In genomic region chr5:91307907-91308306, GRCm38 (mm10) we compare ENCODE assay signal across 9 mouse cellular contexts.
DNase-seq lines count a peak whose midpoint lies in the region; ATAC-seq and TF ChIP-seq lines count a peak whose summit lies in the region.
"Had no signal": no experiment of that assay in that cellular context is flagged by ENCODE, and none has a peak within 500 bp of the region (broad histone marks: within the 10 kb centered on the region; RNA-seq: fewer than 3 reads in every experiment).

No protein-coding gene starts in this region.

- TF ChIP-seq POLR2A in heart, adult 2 months (IDR thresholded peaks at IDR 0.05; ENCODE audit: insufficient read depth, low read depth, low read length): no peak

- TF ChIP-seq EP300 in heart, adult 2 months (IDR thresholded peaks at IDR 0.05; ENCODE audit: insufficient read depth, low read depth, low read length): no peak

- ATAC-seq in G1E (ENCODE audit: extremely low read depth, insufficient number of reproducible peaks, low FRiP score, poor library complexity, severe bottlenecking): peak; percentile 15; the same call in 1 of the 2 replicates

- H3K79me2 ChIP-seq in heart, adult 2 months (replicated peaks; ENCODE audit: control insufficient read depth, insufficient read depth, low read length): no peaks in the 10 kb centered on the region

- TF ChIP-seq CTCF in heart, adult 2 months (IDR thresholded peaks at IDR 0.05): peak; percentile 90
- no peak for TF ChIP-seq CTCF in G1E (IDR thresholded peaks at IDR 0.05; ENCODE audit: low read depth, low read length)
- peak; percentile 95 for TF ChIP-seq CTCF in layer of hippocampus, adult 2 months (conservative IDR thresholded peaks at IDR 0.05)

- H3K4me3 ChIP-seq in heart, adult 2 months: no peak overlapping the region
- no peak overlapping the region for H3K4me3 ChIP-seq in heart, embryonic 10.5 days
- no peak overlapping the region for H3K4me3 ChIP-seq in G1E (ENCODE audit: low read depth, low read length)
- peak overlapping the region; percentile 40 for H3K4me3 ChIP-seq in layer of hippocampus, adult 2 months
- H3K4me3 ChIP-seq: limb, embryonic 12.5 days had no signal

- H3K4me1 ChIP-seq in heart, adult 2 months (ENCODE audit: control insufficient read depth, insufficient read depth, low read length): no peaks in the 10 kb centered on the region
- peaks cover 3% of the 10 kb centered on the region; the same call in 1 of the 2 replicates for H3K4me1 ChIP-seq in heart, embryonic 10.5 days
- no peaks in the 10 kb centered on the region for H3K4me1 ChIP-seq in G1E (ENCODE audit: insufficient read depth, low read depth, low read length)
- H3K4me1 ChIP-seq: limb, embryonic 12.5 days had no signal

- H3K9me3 ChIP-seq in heart, embryonic 10.5 days: no peaks in the 10 kb centered on the region
- no peaks in the 10 kb centered on the region for H3K9me3 ChIP-seq in G1E (replicated peaks)
- H3K9me3 ChIP-seq: limb, embryonic 12.5 days had no signal

- no peaks in the 10 kb centered on the region for H3K36me3 ChIP-seq in heart, adult 2 months (ENCODE audit: control insufficient read depth, insufficient read depth, low read length)
- H3K36me3 ChIP-seq in heart, embryonic 10.5 days: no peaks in the 10 kb centered on the region
- H3K36me3 ChIP-seq in G1E (replicated peaks): no peaks in the 10 kb centered on the region
- H3K36me3 ChIP-seq: limb, embryonic 12.5 days had no signal

- H3K9ac ChIP-seq in heart, adult 2 months (ENCODE audit: low read depth, low read length): no peak overlapping the region
- H3K9ac ChIP-seq: limb, embryonic 12.5 days had no signal

- WGBS in heart, adult 2 months: 2% methylated on average over 1 of the region's 1 CpGs
- WGBS in heart, embryonic 10.5 days: 20% methylated on average over 1 of the region's 1 CpGs

- H3K27ac ChIP-seq in heart, adult 2 months: no peak overlapping the region
- no peak overlapping the region for H3K27ac ChIP-seq in heart, embryonic 10.5 days
- peak overlapping the region; percentile 28; the same call in 1 of the 2 replicates for H3K27ac ChIP-seq in layer of hippocampus, adult 2 months
- H3K27ac ChIP-seq: limb, embryonic 12.5 days had no signal

- intact Hi-C loops in heart, adult 2 months (cut with DNase I): loop anchor here (1.0 to 5.0 kb wide), 4 partner anchors 221 to 646 kb away; no protein-coding TSS in a partner anchor
- intact Hi-C loops in heart, postnatal 36 days (cut with DNase I): loop anchor here (1.0 to 5.0 kb wide), 5 partner anchors 221 to 646 kb away; no protein-coding TSS in a partner anchor

- H3K27me3 ChIP-seq in heart, adult 2 months (ENCODE audit: control insufficient read depth, insufficient read depth, low read length): no peaks in the 10 kb centered on the region
- no peaks in the 10 kb centered on the region for H3K27me3 ChIP-seq in heart, embryonic 10.5 days (ENCODE audit: insufficient read depth, poor library complexity, severe bottlenecking)
- H3K27me3 ChIP-seq in G1E (ENCODE audit: insufficient read depth, low read length): no peaks in the 10 kb centered on the region
- H3K27me3 ChIP-seq: limb, embryonic 12.5 days had no signal

- peak in 1 of 2 experiments; percentile 18 for DNase-seq in heart, adult 2 months
- DNase-seq in heart, embryonic 10.5 days (ENCODE audit: low spot score): no peak
- DNase-seq in G1E (ENCODE audit: low spot score): peak; percentile 11
- DNase-seq in cerebellum, postnatal 25 days: peak; percentile 24 to 61
- DNase-seq in heart, postnatal 36 days: peak; percentile 13 to 17
- DNase-seq in layer of hippocampus, adult 2 months (ENCODE audit: low spot score in 2 of 2): peak; percentile 59 to 62
- peak; percentile 51 for DNase-seq in mesoderm, embryonic 11.5 days (ENCODE audit: low read depth, low spot score)
- no peak for DNase-seq in testis, postnatal 10 days (ENCODE audit: low spot score)

Comparison
In these comparisons a context has a peak if more than half of its experiments do, and no peak if none do; other contexts are left out.
1. DNase-seq: peak in G1E (single experiment), cerebellum, postnatal 25 days (2 of 2), heart, postnatal 36 days (2 of 2), layer of hippocampus, adult 2 months (2 of 2) and mesoderm, embryonic 11.5 days (single experiment); none in heart, embryonic 10.5 days (single experiment) and testis, postnatal 10 days (single experiment).